Mouse (Mus musculus) sigmoid colon, adult 10 weeks (tissue): ENCODE results near the gene Engase. TPM values are rescaled to one million over a fixed set of nuclear protein-coding genes. Genes with fewer than 3 reads are reported as not detected.

Experiments
- polyA plus RNA-seq: library from polyadenylated mRNA; stranded (reverse); fragments of 350-450 nt; fragmentation: Illumina TruSeq; extraction: RNeasy Lipid Tissue Mini Kit (QIAGEN cat#74804); gene quantifications from one replicate; pipeline ENCODE4 v1.2.3, GENCODE M21; 2014; ENCODE audit warnings: low read depth, low replicate concordance

Gene Engase
- 2.9 TPM for polyA plus RNA-seq

GRCm38 (mm10) chr11:118476396-118477373 lies at the start of gene Engase:
Gene Engase (plus strand): TSS chr11:118476829.

GRCm38 (mm10) chr11:118427986-118428385 lies 48.6 kb upstream of the Engase start, which contains the start of gene C1qtnf1:
Gene C1qtnf1 (plus strand): TSS chr11:118428203.

Other genes starting within 250 kb of the Engase start
- 73.8 TPM for gene Cyth1, start 228.2 kb upstream of the Engase start, polyA plus RNA-seq
- 3.2 TPM for gene Usp36, start 186.6 kb upstream of the Engase start, polyA plus RNA-seq
- 0.22 TPM for gene Cep295nl, start 134.3 kb upstream of the Engase start, polyA plus RNA-seq
- 70.9 TPM for gene Timp2, start 121.1 kb upstream of the Engase start, polyA plus RNA-seq
- gene Lgals3bp, start 74.7 kb upstream of the Engase start, polyA plus RNA-seq = 24.8 TPM
- gene Cant1, start 57.7 kb upstream of the Engase start, polyA plus RNA-seq = 20.1 TPM
- gene C1qtnf1, start 48.6 kb upstream of the Engase start, polyA plus RNA-seq = 1.9 TPM